Mouse (Mus musculus): ENCODE data around the gene Wdr82.

DNA sequence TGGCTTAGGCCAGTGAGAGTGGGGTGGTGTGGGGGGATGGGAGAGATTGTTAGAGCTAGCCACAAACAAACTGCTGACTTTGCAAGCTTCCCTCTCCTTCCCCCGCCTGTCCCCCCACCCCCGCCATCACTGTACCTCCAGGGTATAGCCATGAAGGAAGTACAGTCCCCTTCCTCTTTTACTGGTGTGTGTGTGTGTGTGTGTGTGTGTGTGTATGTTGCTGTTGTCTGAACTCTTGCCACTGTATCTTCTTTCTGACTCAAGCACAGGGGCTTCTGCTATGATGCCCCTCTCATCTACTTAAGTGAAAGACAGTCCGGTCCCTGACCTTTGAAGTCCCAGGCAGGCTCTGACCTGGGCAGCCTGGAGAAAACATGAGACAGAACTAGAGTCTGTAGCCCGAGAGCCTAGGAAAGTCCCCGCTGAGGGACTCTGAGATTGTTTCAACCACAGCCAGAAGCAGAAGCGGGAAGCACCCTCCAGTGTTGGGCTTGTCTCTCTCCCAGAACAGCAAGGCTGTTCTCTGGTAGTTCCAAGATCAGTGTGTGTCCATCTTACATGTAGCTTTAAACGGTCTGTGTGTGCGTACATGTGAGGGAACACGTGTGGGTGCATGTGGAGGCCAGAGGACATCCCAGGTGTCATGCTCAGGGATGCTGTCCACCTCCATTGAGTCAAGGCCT lies 59.5 kb downstream of the Wdr82 start:
- TF ChIP-seq CTCF (IDR thresholded peaks at IDR 0.05; ENCODE audit: control insufficient read depth, insufficient read depth, low read length) (0 out of 2 replicates have a peak, but pooled peaks have one; percentile 8), POLR2A (IDR thresholded peaks at IDR 0.05; ENCODE audit: borderline replicate concordance, control insufficient read depth, low read depth, low read length) (no peak)

Measured in bone marrow, adult 2 months (tissue).